Mouse (Mus musculus) liver, embryonic 11.5 days (tissue): Measurements from ENCODE around the gene Gm3409. TPM values are rescaled to one million over a fixed set of nuclear protein-coding genes. Genes with fewer than 3 reads are reported as not detected.

ENCODE experiments used
- polyA plus RNA-seq: library from polyadenylated mRNA; unstranded; fragments of >200 nt; fragmentation: Nextera tagmentation; extraction: Ambion mirVana; gene quantifications from 2 replicates; pipeline ENCODE4 v1.2.1, GENCODE M21; 2014

Gene Gm3409
- polyA plus RNA-seq, 1 experiment from 2014 or later: not detected

Other genes starting within 250 kb of the Gm3409 start
- 0.18 and 0.40 TPM in 2 replicates for gene Wasf3, start 152.7 kb upstream of the Gm3409 start, polyA plus RNA-seq
- gene Gm6408, start 55.7 kb upstream of the Gm3409 start, polyA plus RNA-seq: not detected in 2 replicates
- gene Gm6370, start 46.3 kb upstream of the Gm3409 start, polyA plus RNA-seq: not detected in 2 replicates
- not detected in 2 replicates for gene 4930449I24Rik, start 35.2 kb upstream of the Gm3409 start, polyA plus RNA-seq
- gene Gm3402, start 23.5 kb upstream of the Gm3409 start, polyA plus RNA-seq: not detected in 2 replicates
- gene Gm3404, start 11.8 kb upstream of the Gm3409 start, polyA plus RNA-seq: not detected in 2 replicates
- not detected in 2 replicates for gene Gm3415, start 18.5 kb downstream of the Gm3409 start, polyA plus RNA-seq
- gene Gpr12, start 47.6 kb downstream of the Gm3409 start, polyA plus RNA-seq: 0.37 and 0.43 TPM in 2 replicates